Mouse (Mus musculus): ENCODE results near the gene Retsat. TPM values are rescaled to one million over a fixed set of nuclear protein-coding genes. Genes with fewer than 3 reads are reported as not detected.

Gene Retsat
- polyA plus RNA-seq, 1 experiment from 2014 or later = 25.2 TPM

DNA sequence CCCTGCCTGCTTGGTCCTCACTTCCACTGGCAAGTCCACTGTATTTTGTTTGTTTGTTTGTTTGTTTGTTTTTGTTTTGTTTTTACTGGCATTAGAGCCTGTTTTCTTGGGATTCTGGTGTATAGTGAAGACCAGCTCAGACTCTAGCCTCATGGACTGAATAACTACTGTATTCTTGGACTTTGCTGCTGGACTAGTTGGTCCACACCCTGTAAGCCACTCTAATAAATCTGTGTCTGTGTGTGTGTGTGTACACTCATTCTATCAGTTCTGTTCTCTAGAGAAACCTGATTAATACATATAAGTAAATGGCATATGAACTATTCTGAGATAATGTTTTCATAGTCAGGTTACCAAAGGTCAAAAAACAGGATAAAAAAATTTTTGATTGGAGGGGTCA lies 8.2 kb upstream of the Retsat start:
- Histone ChIP-seq H3K27me3 (ENCODE audit: control insufficient read depth, insufficient read depth, low read length) (no peaks in the 10 kb centered on the region), H3K9me3 (ENCODE audit: control insufficient read depth, low read length) (no peaks in the 10 kb centered on the region), H3K9ac (ENCODE audit: low read length) (no peak overlapping the region), H3K27ac (replicated peaks in 1 of 2; ENCODE audit: control insufficient read depth in 1 of 2, insufficient read depth in 1 of 2, low read depth in 2 of 2, low read length in 2 of 2) (no peak overlapping the region), H3K36me3 (ENCODE audit: control insufficient read depth, insufficient read depth, low read length) (peaks cover 17% of the 10 kb centered on the region; the same call in 1 of the 2 replicates), H3K4me2 (ENCODE audit: low read length) (no peak overlapping the region), H3K4me1 (ENCODE audit: control insufficient read depth in 2 of 2, insufficient read depth in 2 of 2, low read length in 2 of 2) (no peaks in the 10 kb centered on the region; a peak in 1 of 4 replicates), H3K4me3 (ENCODE audit: control insufficient read depth in 1 of 2, insufficient read depth in 1 of 2, low read depth in 1 of 2, low read length in 2 of 2) (no peak overlapping the region)
- ATAC-seq (ENCODE audit: insufficient number of reproducible peaks, insufficient read depth, low FRiP score, low read depth) = no peak

DNA sequence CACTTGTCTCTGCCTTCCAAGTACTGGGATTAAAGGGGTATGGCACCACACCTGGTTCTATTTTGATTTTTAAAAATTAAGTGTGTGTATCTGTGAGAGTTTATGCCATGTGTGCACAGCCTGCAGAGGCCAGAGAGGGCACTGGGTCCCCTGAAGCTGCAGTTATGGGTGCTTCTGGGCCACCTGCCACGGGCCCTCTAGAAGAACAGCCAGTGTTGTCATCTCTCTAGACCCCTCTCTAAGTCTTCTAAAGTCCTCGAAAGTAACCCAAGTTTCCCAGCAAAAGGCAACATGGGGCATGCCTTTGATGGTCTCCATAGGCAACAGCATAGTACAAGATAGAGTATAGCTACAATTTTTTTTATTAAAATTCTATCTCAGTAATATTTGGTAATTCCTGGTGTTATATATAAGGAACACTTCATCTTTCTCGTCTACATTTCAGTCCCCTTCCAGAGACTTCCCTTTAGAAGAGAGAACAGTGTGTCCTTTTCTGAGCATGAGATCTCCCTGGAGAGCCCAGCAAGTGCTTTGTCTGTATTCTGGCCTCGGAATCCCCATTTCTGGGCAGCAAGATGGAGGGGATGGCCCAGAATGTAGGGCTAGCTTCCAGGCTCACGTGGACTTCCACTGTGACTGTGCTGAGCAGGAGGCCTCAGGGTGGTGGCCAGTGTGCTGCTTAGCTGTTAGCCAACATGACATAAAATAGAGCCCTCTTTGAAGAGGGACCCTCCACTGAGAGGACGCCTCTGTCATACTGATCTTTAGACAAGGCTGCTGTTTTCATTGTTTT lies 5.1 kb upstream of the Retsat start:
- no peak for ATAC-seq (ENCODE audit: insufficient number of reproducible peaks, insufficient read depth, low FRiP score, low read depth)
- Histone ChIP-seq H3K9ac (ENCODE audit: low read length) (no peak overlapping the region), H3K36me3 (ENCODE audit: control insufficient read depth, insufficient read depth, low read length) (peaks cover 3% of the 10 kb centered on the region; the same call in 1 of the 2 replicates), H3K4me2 (ENCODE audit: low read length) (no peak overlapping the region), H3K9me3 (ENCODE audit: control insufficient read depth, low read length) (no peaks in the 10 kb centered on the region), H3K27ac (replicated peaks in 1 of 2; ENCODE audit: control insufficient read depth in 1 of 2, insufficient read depth in 1 of 2, low read depth in 2 of 2, low read length in 2 of 2) (no peak overlapping the region), H3K4me3 (ENCODE audit: control insufficient read depth in 1 of 2, insufficient read depth in 1 of 2, low read depth in 1 of 2, low read length in 2 of 2) (no peak overlapping the region), H3K4me1 (ENCODE audit: control insufficient read depth in 2 of 2, insufficient read depth in 2 of 2, low read length in 2 of 2) (peaks cover 6 to 9% of the 10 kb centered on the region in 2 experiments), H3K27me3 (ENCODE audit: control insufficient read depth, insufficient read depth, low read length) (no peaks in the 10 kb centered on the region)
- WGBS = 70% methylated on average over 6 of the region's 6 CpGs

DNA sequence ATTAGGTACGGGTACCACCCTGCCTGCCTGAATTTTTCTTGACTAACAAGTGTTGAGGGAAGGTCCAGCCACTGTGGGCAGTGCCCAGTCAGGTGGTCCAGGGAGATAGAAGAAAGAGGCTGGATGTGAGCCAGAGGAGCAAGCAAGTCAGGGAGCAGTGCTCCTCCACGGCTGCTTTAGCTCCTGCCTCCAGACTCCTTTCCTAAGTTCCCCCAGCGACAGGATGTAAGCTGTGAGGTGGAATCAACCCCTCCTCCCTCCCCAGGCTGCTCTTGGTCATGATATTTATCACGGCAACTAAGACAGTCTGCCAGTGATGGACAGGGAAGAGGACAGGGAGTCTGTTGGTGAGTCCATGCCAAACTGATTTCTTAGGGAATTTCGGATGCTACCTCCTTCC lies 4.4 kb upstream of the Retsat start:
- Histone ChIP-seq H3K9ac (ENCODE audit: low read length) (no peak overlapping the region), H3K9me3 (ENCODE audit: control insufficient read depth, low read length) (no peaks in the 10 kb centered on the region), H3K4me3 (ENCODE audit: control insufficient read depth in 1 of 2, insufficient read depth in 1 of 2, low read depth in 1 of 2, low read length in 2 of 2) (no peak overlapping the region), H3K4me2 (ENCODE audit: low read length) (no peak overlapping the region), H3K27ac (replicated peaks in 1 of 2; ENCODE audit: control insufficient read depth in 1 of 2, insufficient read depth in 1 of 2, low read depth in 2 of 2, low read length in 2 of 2) (no peak overlapping the region), H3K36me3 (ENCODE audit: control insufficient read depth, insufficient read depth, low read length) (no peaks in the 10 kb centered on the region; the same call in 1 of the 2 replicates), H3K4me1 (ENCODE audit: control insufficient read depth in 2 of 2, insufficient read depth in 2 of 2, low read length in 2 of 2) (peaks cover 7 to 12% of the 10 kb centered on the region in 2 experiments), H3K27me3 (ENCODE audit: control insufficient read depth, insufficient read depth, low read length) (no peaks in the 10 kb centered on the region)
- ATAC-seq (ENCODE audit: insufficient number of reproducible peaks, insufficient read depth, low FRiP score, low read depth) = no peak
- 41% methylated on average over 5 of the region's 5 CpGs for WGBS

DNA sequence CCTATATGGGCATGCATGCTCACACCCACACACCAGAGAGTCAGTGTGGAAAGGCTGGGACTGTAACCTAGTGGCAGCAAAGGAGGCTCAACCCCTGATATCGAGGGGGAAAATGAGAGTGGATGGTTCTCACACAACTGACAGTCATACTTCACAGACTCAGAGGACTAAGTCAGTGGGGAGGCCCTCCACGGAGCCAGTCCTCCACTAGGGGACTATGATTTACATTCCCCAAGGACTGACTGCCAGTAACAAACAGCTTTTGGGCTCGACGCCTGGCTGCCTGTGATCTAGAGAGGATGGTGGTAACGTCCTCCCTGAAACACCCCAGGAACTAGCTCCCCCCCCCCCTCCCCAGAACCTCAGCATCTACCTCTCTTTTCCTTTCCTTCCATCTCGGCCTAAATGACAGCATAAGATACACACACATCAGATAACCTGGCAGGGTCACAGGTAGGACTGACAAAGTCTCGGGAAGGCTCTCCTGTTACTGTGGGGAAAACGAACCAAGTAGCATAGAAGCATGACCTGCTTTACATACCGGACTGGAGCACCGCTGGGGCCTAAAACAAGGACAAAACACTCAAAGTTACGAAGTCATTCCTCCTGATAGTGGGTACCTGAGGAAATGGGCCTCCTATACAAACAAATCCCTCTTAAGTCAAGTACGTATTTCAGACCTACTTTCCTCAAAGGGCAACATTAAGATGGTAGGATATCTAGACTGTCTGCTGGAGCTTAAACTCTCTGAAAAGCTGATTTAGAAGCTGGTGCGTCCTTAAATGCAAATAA lies 996 bp upstream of the Retsat start:
- WGBS = 42% methylated on average over 13 of the region's 13 CpGs
- no peak for ATAC-seq (ENCODE audit: insufficient number of reproducible peaks, insufficient read depth, low FRiP score, low read depth)
- no peaks in the 10 kb centered on the region for H3K27me3 ChIP-seq (ENCODE audit: control insufficient read depth, insufficient read depth, low read length)
- no peak overlapping the region for H3K27ac ChIP-seq (replicated peaks in 1 of 2; ENCODE audit: control insufficient read depth in 1 of 2, insufficient read depth in 1 of 2, low read depth in 2 of 2, low read length in 2 of 2)
- H3K4me1 ChIP-seq (ENCODE audit: control insufficient read depth in 2 of 2, insufficient read depth in 2 of 2, low read length in 2 of 2) = peaks cover 11 to 19% of the 10 kb centered on the region in 2 experiments
- peak overlapping the region; percentile 78 for H3K4me2 ChIP-seq (ENCODE audit: low read length)
- no peaks in the 10 kb centered on the region for H3K9me3 ChIP-seq (ENCODE audit: control insufficient read depth, low read length)
- H3K4me3 ChIP-seq (ENCODE audit: control insufficient read depth in 1 of 2, insufficient read depth in 1 of 2, low read depth in 1 of 2, low read length in 2 of 2) = peak overlapping the region; percentile 49 to 92; a peak in 3 of 4 replicates
- peak overlapping the region; percentile 87 for H3K9ac ChIP-seq (ENCODE audit: low read length)
- peaks cover under 1% of the 10 kb centered on the region; the same call in 1 of the 2 replicates for H3K36me3 ChIP-seq (ENCODE audit: control insufficient read depth, insufficient read depth, low read length)

DNA sequence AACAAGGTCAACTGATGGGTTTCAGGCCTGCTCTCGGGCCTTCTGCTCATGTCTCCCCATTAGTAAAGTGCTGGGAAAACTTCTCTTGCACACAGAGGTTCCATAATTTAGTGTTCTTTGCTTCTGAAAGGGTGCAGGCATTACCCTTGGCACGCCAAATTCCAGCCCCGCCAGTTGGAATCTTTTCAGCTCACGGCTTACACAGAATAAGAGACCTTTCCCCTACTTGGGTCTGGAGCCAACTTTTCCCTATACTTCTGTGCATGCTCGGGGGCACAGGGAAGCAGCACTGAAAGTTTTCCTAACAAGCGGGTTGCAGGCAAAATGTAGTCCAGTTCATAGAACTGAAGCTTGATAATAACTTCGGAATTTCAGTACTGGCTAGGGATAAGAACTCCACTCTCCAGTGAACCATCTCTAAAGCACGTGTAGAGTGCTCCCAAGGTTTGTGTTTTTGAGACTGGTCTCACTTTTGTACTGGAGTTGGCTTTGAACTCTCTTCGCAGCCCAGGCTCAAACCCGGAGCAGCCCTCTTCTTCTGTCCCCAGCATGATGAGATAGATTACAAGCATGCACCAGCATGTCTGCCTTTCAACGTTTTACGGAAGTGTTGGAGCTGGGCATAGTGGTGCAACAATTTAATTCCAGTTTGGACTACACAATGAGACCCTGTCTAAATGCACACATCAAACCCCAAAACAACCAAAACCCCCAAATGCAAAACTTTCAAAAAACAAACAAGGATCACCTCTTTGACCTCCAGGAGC lies 699 bp downstream of the Retsat start:
- Histone ChIP-seq H3K4me2 (ENCODE audit: low read length) (peak overlapping the region; percentile 78), H3K27ac (replicated peaks in 1 of 2; ENCODE audit: control insufficient read depth in 1 of 2, insufficient read depth in 1 of 2, low read depth in 2 of 2, low read length in 2 of 2) (peak overlapping the region; percentile 95), H3K27me3 (ENCODE audit: control insufficient read depth, insufficient read depth, low read length) (no peaks in the 10 kb centered on the region), H3K9me3 (ENCODE audit: control insufficient read depth, low read length) (no peaks in the 10 kb centered on the region), H3K4me1 (ENCODE audit: control insufficient read depth in 2 of 2, insufficient read depth in 2 of 2, low read length in 2 of 2) (peaks cover 11 to 19% of the 10 kb centered on the region in 2 experiments), H3K9ac (ENCODE audit: low read length) (peak overlapping the region; percentile 87), H3K4me3 (ENCODE audit: control insufficient read depth in 1 of 2, insufficient read depth in 1 of 2, low read depth in 1 of 2, low read length in 2 of 2) (peak overlapping the region; percentile 49 to 92), H3K36me3 (ENCODE audit: control insufficient read depth, insufficient read depth, low read length) (peaks cover 15% of the 10 kb centered on the region)
- ATAC-seq (ENCODE audit: insufficient number of reproducible peaks, insufficient read depth, low FRiP score, low read depth) = 0 out of 2 replicates have a peak, but pooled peaks have one; percentile 40
- WGBS = 37% methylated on average over 12 of the region's 12 CpGs

DNA sequence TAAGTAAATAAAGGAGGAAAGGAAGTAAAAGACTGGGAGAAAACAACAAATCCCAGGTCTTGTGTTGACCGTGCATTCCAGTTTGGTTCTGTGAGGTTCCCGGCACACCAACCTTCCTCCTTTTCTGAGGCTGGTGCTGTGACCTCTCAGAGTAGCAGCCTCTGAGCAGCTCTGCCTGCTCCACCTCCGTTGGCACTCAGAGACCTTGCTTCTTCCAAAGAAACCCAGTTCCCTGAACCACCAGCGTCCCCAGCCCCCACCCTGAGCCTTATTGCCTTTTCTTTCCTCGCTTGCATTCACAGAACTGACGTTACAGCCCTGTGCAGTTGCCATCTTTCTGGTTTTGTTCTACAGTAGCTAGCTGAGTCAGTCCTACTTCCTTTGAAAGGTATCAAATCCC lies 1.9 kb downstream of the Retsat start:
- Histone ChIP-seq H3K36me3 (ENCODE audit: control insufficient read depth, insufficient read depth, low read length) (peaks cover 27% of the 10 kb centered on the region), H3K4me3 (ENCODE audit: control insufficient read depth in 1 of 2, insufficient read depth in 1 of 2, low read depth in 1 of 2, low read length in 2 of 2) (no peak overlapping the region), H3K9ac (ENCODE audit: low read length) (no peak overlapping the region), H3K4me1 (ENCODE audit: control insufficient read depth in 2 of 2, insufficient read depth in 2 of 2, low read length in 2 of 2) (peaks cover 11 to 19% of the 10 kb centered on the region in 2 experiments), H3K4me2 (ENCODE audit: low read length) (no peak overlapping the region), H3K27ac (replicated peaks in 1 of 2; ENCODE audit: control insufficient read depth in 1 of 2, insufficient read depth in 1 of 2, low read depth in 2 of 2, low read length in 2 of 2) (no peak overlapping the region), H3K27me3 (ENCODE audit: control insufficient read depth, insufficient read depth, low read length) (no peaks in the 10 kb centered on the region), H3K9me3 (ENCODE audit: control insufficient read depth, low read length) (no peaks in the 10 kb centered on the region)
- WGBS = 79% methylated on average over 6 of the region's 6 CpGs
- ATAC-seq (ENCODE audit: insufficient number of reproducible peaks, insufficient read depth, low FRiP score, low read depth) = no peak

DNA sequence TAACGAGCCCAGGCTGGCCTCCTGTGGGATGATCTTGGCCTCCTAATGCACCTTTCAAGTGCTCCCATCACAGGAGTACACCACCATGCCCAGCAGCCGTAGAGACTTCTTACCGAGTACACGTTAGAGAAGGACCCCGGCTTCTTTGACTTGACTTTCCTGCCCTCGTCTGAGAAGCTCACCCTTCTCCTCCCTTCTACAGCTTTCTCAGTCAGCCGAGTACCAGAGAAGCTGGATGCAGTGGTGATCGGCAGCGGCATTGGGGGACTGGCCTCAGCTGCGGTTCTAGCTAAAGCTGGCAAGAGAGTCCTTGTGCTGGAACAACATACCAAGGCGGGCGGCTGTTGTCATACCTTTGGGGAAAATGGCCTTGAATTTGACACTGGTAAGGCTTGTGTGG lies 2.5 kb downstream of the Retsat start:
- 87% methylated on average over 12 of the region's 12 CpGs for WGBS
- H3K9ac ChIP-seq (ENCODE audit: low read length) = no peak overlapping the region
- no peaks in the 10 kb centered on the region for H3K9me3 ChIP-seq (ENCODE audit: control insufficient read depth, low read length)
- no peak overlapping the region for H3K27ac ChIP-seq (replicated peaks in 1 of 2; ENCODE audit: control insufficient read depth in 1 of 2, insufficient read depth in 1 of 2, low read depth in 2 of 2, low read length in 2 of 2)
- H3K4me2 ChIP-seq (ENCODE audit: low read length) = no peak overlapping the region
- no peak overlapping the region for H3K4me3 ChIP-seq (ENCODE audit: control insufficient read depth in 1 of 2, insufficient read depth in 1 of 2, low read depth in 1 of 2, low read length in 2 of 2)
- H3K36me3 ChIP-seq (ENCODE audit: control insufficient read depth, insufficient read depth, low read length) = peaks cover 33% of the 10 kb centered on the region
- H3K27me3 ChIP-seq (ENCODE audit: control insufficient read depth, insufficient read depth, low read length) = no peaks in the 10 kb centered on the region
- peaks cover 11 to 19% of the 10 kb centered on the region in 2 experiments for H3K4me1 ChIP-seq (ENCODE audit: control insufficient read depth in 2 of 2, insufficient read depth in 2 of 2, low read length in 2 of 2)
- no peak for ATAC-seq (ENCODE audit: insufficient number of reproducible peaks, insufficient read depth, low FRiP score, low read depth)

All from heart, embryonic 14.5 days (tissue).